Comparison of ENCODE assay signal across 9 mouse cellular contexts in genomic region chr2:59992488-59993189, GRCm38 (mm10).
DNase-seq lines count a peak whose midpoint lies in the region; ATAC-seq and TF ChIP-seq lines count a peak whose summit lies in the region.
"Had no signal": no experiment of that assay in that cellular context is flagged by ENCODE, and none has a peak within 500 bp of the region (broad histone marks: within the 10 kb centered on the region; RNA-seq: fewer than 3 reads in every experiment).

No protein-coding gene starts in this region.

- H3K4me3 ChIP-seq in kidney, embryonic 14.5 days (ENCODE audit: low read length) = no peak overlapping the region
- peak overlapping the region; percentile 42 for H3K4me3 ChIP-seq in embryonic facial prominence, embryonic 10.5 days
- 0 out of 2 replicates have a peak overlapping the region, but pooled peaks have one; percentile 4 for H3K4me3 ChIP-seq in limb, embryonic 14.5 days (replicated peaks; ENCODE audit: low read length)
- H3K4me3 ChIP-seq in neural tube, embryonic 11.5 days (ENCODE audit: low read depth, low read length) = no peak overlapping the region
- H3K4me3 ChIP-seq: layer of hippocampus, adult 2 months had no signal

- DNase-seq in kidney, postnatal 10 days = no peak
- DNase-seq in embryonic facial prominence, embryonic 10.5 days (ENCODE audit: low spot score) = peak; percentile 69
- peak; percentile 31 for DNase-seq in limb, embryonic 14.5 days (ENCODE audit: low spot score)
- peak; percentile 42 for DNase-seq in neural tube, embryonic 11.5 days (ENCODE audit: low spot score)
- no peak for DNase-seq in right cerebral cortex, postnatal 10 days (ENCODE audit: low spot score in 2 of 2)
- no peak for DNase-seq in right cerebral cortex, postnatal 4 days
- no peak for DNase-seq in left cerebral cortex, adult 18-20 months (ENCODE audit: low spot score in 2 of 2)

- no peak; the same call in 1 of the 2 replicates for ATAC-seq in kidney, embryonic 14.5 days (ENCODE audit: low FRiP score, low TSS enrichment)
- no peak for ATAC-seq in limb, embryonic 14.5 days (ENCODE audit: low FRiP score, low read depth)
- no peak for ATAC-seq in neural tube, embryonic 11.5 days (ENCODE audit: insufficient read depth, low FRiP score, low TSS enrichment)

- no peak for TF ChIP-seq POLR2A in limb, embryonic 14.5 days (IDR thresholded peaks at IDR 0.05; ENCODE audit: borderline replicate concordance, extremely low read depth, insufficient read depth, insufficient read length)

- H3K9me3 ChIP-seq in kidney, embryonic 14.5 days (ENCODE audit: control insufficient read depth, low read length) = no peaks in the 10 kb centered on the region
- H3K9me3 ChIP-seq in embryonic facial prominence, embryonic 10.5 days = no peaks in the 10 kb centered on the region
- no peaks in the 10 kb centered on the region for H3K9me3 ChIP-seq in limb, embryonic 14.5 days (ENCODE audit: control insufficient read depth, low read length)
- H3K9me3 ChIP-seq in neural tube, embryonic 11.5 days (ENCODE audit: control insufficient read depth, low read length) = no peaks in the 10 kb centered on the region

- H3K27ac ChIP-seq in kidney, embryonic 14.5 days (ENCODE audit: low read depth, low read length) = peak overlapping the region; percentile 67; the same call in 1 of the 2 replicates
- H3K27ac ChIP-seq in embryonic facial prominence, embryonic 10.5 days (replicated peaks) = peak overlapping the region; percentile 82
- H3K27ac ChIP-seq in limb, embryonic 14.5 days (replicated peaks; ENCODE audit: low read depth, low read length) = no peak overlapping the region
- no peak overlapping the region for H3K27ac ChIP-seq in neural tube, embryonic 11.5 days (ENCODE audit: low read depth, low read length)
- H3K27ac ChIP-seq: layer of hippocampus, adult 2 months had no signal

- 39% methylated on average over 10 of the region's 10 CpGs for WGBS in kidney, embryonic 14.5 days
- WGBS in embryonic facial prominence, embryonic 10.5 days = 34% methylated on average over 10 of the region's 10 CpGs
- 26% methylated on average over 10 of the region's 10 CpGs for WGBS in limb, embryonic 14.5 days
- 51% methylated on average over 10 of the region's 10 CpGs for WGBS in neural tube, embryonic 11.5 days

- no peaks in the 10 kb centered on the region; the same call in 1 of the 2 replicates for H3K36me3 ChIP-seq in kidney, embryonic 14.5 days (ENCODE audit: control insufficient read depth, insufficient read depth, low read length)
- peaks cover 16% of the 10 kb centered on the region; the same call in 1 of the 2 replicates for H3K36me3 ChIP-seq in embryonic facial prominence, embryonic 10.5 days (replicated peaks)
- H3K36me3 ChIP-seq in limb, embryonic 14.5 days (ENCODE audit: control insufficient read depth, insufficient read depth, low read length) = 0 out of 2 replicates have a peak, but pooled peaks cover 6% of the 10 kb centered on the region
- H3K36me3 ChIP-seq in neural tube, embryonic 11.5 days (ENCODE audit: control insufficient read depth, insufficient read depth, low read length) = no peaks in the 10 kb centered on the region

- no peaks in the 10 kb centered on the region for H3K27me3 ChIP-seq in kidney, embryonic 14.5 days (ENCODE audit: control insufficient read depth, insufficient read depth, low read length)
- H3K27me3 ChIP-seq in embryonic facial prominence, embryonic 10.5 days (replicated peaks; ENCODE audit: low read depth, poor library complexity, severe bottlenecking) = no peaks in the 10 kb centered on the region
- no peaks in the 10 kb centered on the region for H3K27me3 ChIP-seq in limb, embryonic 14.5 days (ENCODE audit: control insufficient read depth, insufficient read depth, low read length)
- H3K27me3 ChIP-seq in neural tube, embryonic 11.5 days (ENCODE audit: control insufficient read depth, insufficient read depth, low read length) = no peaks in the 10 kb centered on the region

- peak overlapping the region; percentile 11 for H3K4me2 ChIP-seq in kidney, embryonic 14.5 days (replicated peaks; ENCODE audit: low read depth, low read length)
- peak overlapping the region; percentile 33; the same call in 1 of the 2 replicates for H3K4me2 ChIP-seq in limb, embryonic 14.5 days (replicated peaks; ENCODE audit: low read depth, low read length, severe bottlenecking)
- H3K4me2 ChIP-seq in neural tube, embryonic 11.5 days (ENCODE audit: low read depth) = no peak overlapping the region

- peaks cover 3% of the 10 kb centered on the region; the same call in 1 of the 2 replicates for H3K4me1 ChIP-seq in kidney, embryonic 14.5 days (ENCODE audit: control insufficient read depth, insufficient read depth, low read length)
- peaks cover 41% of the 10 kb centered on the region for H3K4me1 ChIP-seq in embryonic facial prominence, embryonic 10.5 days
- H3K4me1 ChIP-seq in limb, embryonic 14.5 days (ENCODE audit: control insufficient read depth, insufficient read depth, low read length) = peaks cover 15% of the 10 kb centered on the region
- H3K4me1 ChIP-seq in neural tube, embryonic 11.5 days (ENCODE audit: control insufficient read depth, insufficient read depth, low read length) = peaks cover 7% of the 10 kb centered on the region; the same call in 1 of the 2 replicates

- H3K9ac ChIP-seq in kidney, embryonic 14.5 days (ENCODE audit: low read depth, low read length) = no peak overlapping the region
- H3K9ac ChIP-seq in limb, embryonic 14.5 days (ENCODE audit: low read depth, low read length, severe bottlenecking) = peak overlapping the region; percentile 25; the same call in 1 of the 2 replicates
- H3K9ac ChIP-seq in neural tube, embryonic 11.5 days (ENCODE audit: low read length) = no peak overlapping the region

Comparison
In these comparisons a context has a peak if more than half of its experiments do, and no peak if none do; other contexts are left out.
1. H3K27ac ChIP-seq: peak in kidney, embryonic 14.5 days (single experiment) and embryonic facial prominence, embryonic 10.5 days (single experiment); none in limb, embryonic 14.5 days (single experiment) and neural tube, embryonic 11.5 days (single experiment).
2. H3K4me3 ChIP-seq: peak in embryonic facial prominence, embryonic 10.5 days (single experiment) and limb, embryonic 14.5 days (single experiment); none in kidney, embryonic 14.5 days (single experiment) and neural tube, embryonic 11.5 days (single experiment).
3. DNase-seq: peak in embryonic facial prominence, embryonic 10.5 days (single experiment), limb, embryonic 14.5 days (single experiment) and neural tube, embryonic 11.5 days (single experiment); none in kidney, postnatal 10 days (single experiment), right cerebral cortex, postnatal 10 days (0 of 2), right cerebral cortex, postnatal 4 days (single experiment) and left cerebral cortex, adult 18-20 months (0 of 2).